21 mouse cellular contexts compared by ENCODE assay signal in the genomic region with DNA sequence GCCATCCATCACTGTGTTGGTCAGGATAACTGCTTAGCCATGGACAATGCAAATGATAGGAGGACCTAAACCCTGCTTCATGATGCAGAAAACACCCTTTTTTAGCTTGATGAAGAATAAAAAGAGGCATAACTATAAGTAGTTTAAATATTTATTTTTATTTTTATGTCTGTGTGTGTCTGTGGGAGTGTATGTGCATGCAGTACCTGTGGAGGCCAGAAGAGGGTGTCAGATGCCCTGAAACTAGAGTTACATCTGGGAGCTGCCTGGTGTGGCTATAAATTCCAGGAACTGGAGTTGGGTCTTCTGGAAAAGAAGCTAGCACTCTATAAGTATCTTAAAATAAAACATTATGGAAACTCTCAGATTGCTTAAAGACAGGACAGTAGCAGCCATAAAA.
DNase-seq lines count a peak whose midpoint lies in the region; ATAC-seq and TF ChIP-seq lines count a peak whose summit lies in the region.
"Had no signal": no experiment of that assay in that cellular context is flagged by ENCODE, and none has a peak within 500 bp of the region (broad histone marks: within the 10 kb centered on the region; RNA-seq: fewer than 3 reads in every experiment).

No protein-coding gene starts in this region.

- H3K27ac ChIP-seq in intestine, postnatal 0 days (ENCODE audit: low read depth, low read length), result no peak overlapping the region
- H3K27ac ChIP-seq in intestine, embryonic 15.5 days, result no peak overlapping the region
- H3K27ac ChIP-seq in liver, adult 2 months (replicated peaks; ENCODE audit: insufficient read depth, low read depth, low read length), result no peak overlapping the region
- H3K27ac ChIP-seq in liver, embryonic 11.5 days (ENCODE audit: low read depth, low read length), result no peak overlapping the region
- H3K27ac ChIP-seq: embryonic facial prominence, embryonic 13.5 days; forebrain, embryonic 12.5 days; heart, embryonic 15.5 days; hindbrain, embryonic 14.5 days had no signal

- TF ChIP-seq POLR2A in liver, adult 2 months (IDR thresholded peaks at IDR 0.05; ENCODE audit: extremely low read depth, insufficient read depth, low read length), result no peak

- no peaks in the 10 kb centered on the region for H3K36me3 ChIP-seq in intestine, postnatal 0 days (ENCODE audit: control insufficient read depth, insufficient read depth)
- H3K36me3 ChIP-seq in intestine, embryonic 15.5 days, result no peaks in the 10 kb centered on the region
- no peaks in the 10 kb centered on the region for H3K36me3 ChIP-seq in liver, adult 2 months (ENCODE audit: control insufficient read depth, insufficient read depth, low read length)
- H3K36me3 ChIP-seq in liver, embryonic 11.5 days (ENCODE audit: control insufficient read depth, insufficient read depth, low read length), result no peaks in the 10 kb centered on the region
- H3K36me3 ChIP-seq: embryonic facial prominence, embryonic 13.5 days; forebrain, embryonic 12.5 days; G1E; heart, embryonic 15.5 days had no signal

- in situ Hi-C loops in Patski (cut with MboI; ENCODE audit: low pct_unique_long_range_greater_than_20kb), result no loop called here

- H3K9me3 ChIP-seq in intestine, postnatal 0 days (ENCODE audit: control insufficient read depth), result no peaks in the 10 kb centered on the region
- H3K9me3 ChIP-seq in intestine, embryonic 15.5 days, result no peaks in the 10 kb centered on the region
- peaks cover 2% of the 10 kb centered on the region; the same call in 1 of the 2 replicates for H3K9me3 ChIP-seq in liver, embryonic 11.5 days (ENCODE audit: control insufficient read depth, low read length)
- H3K9me3 ChIP-seq: embryonic facial prominence, embryonic 13.5 days; forebrain, embryonic 12.5 days; heart, embryonic 15.5 days had no signal

- H3K4me2 ChIP-seq in intestine, postnatal 0 days (replicated peaks; ENCODE audit: low read depth), result no peak overlapping the region
- no peak overlapping the region for H3K4me2 ChIP-seq in intestine, embryonic 15.5 days (replicated peaks)
- no peak overlapping the region for H3K4me2 ChIP-seq in liver, embryonic 11.5 days
- H3K4me2 ChIP-seq: embryonic facial prominence, embryonic 13.5 days; forebrain, embryonic 12.5 days; heart, embryonic 11.5 days; heart, embryonic 15.5 days; hindbrain, embryonic 14.5 days had no signal

- no peaks in the 10 kb centered on the region for H3K27me3 ChIP-seq in intestine, postnatal 0 days (replicated peaks; ENCODE audit: control insufficient read depth, insufficient read depth, low read length)
- H3K27me3 ChIP-seq in intestine, embryonic 15.5 days (replicated peaks), result no peaks in the 10 kb centered on the region
- no peaks in the 10 kb centered on the region for H3K27me3 ChIP-seq in liver, adult 2 months (ENCODE audit: control insufficient read depth, insufficient read depth, low read length)
- H3K27me3 ChIP-seq in liver, embryonic 11.5 days (replicated peaks; ENCODE audit: control insufficient read depth, insufficient read depth, low read length), result no peaks in the 10 kb centered on the region
- H3K27me3 ChIP-seq in Patski, result peaks cover 4% of the 10 kb centered on the region
- H3K27me3 ChIP-seq: embryonic facial prominence, embryonic 13.5 days; forebrain, embryonic 12.5 days; heart, embryonic 15.5 days had no signal

- no peak overlapping the region for H3K4me3 ChIP-seq in intestine, postnatal 0 days (ENCODE audit: low read depth, low read length)
- H3K4me3 ChIP-seq in intestine, embryonic 15.5 days (replicated peaks), result no peak overlapping the region
- no peak overlapping the region for H3K4me3 ChIP-seq in liver, adult 2 months (ENCODE audit: insufficient read depth, low read depth, low read length)
- H3K4me3 ChIP-seq in liver, embryonic 11.5 days (ENCODE audit: low read depth, low read length), result no peak overlapping the region
- H3K4me3 ChIP-seq: embryonic facial prominence, embryonic 13.5 days; forebrain, embryonic 12.5 days; heart, embryonic 15.5 days had no signal

- no peaks in the 10 kb centered on the region for H3K4me1 ChIP-seq in intestine, postnatal 0 days (replicated peaks; ENCODE audit: control insufficient read depth, insufficient read depth, low read length)
- H3K4me1 ChIP-seq in intestine, embryonic 15.5 days (replicated peaks), result no peaks in the 10 kb centered on the region
- peaks cover 10% of the 10 kb centered on the region for H3K4me1 ChIP-seq in liver, adult 2 months (ENCODE audit: control insufficient read depth, insufficient read depth, low read length)
- H3K4me1 ChIP-seq in liver, embryonic 11.5 days (replicated peaks; ENCODE audit: control insufficient read depth, insufficient read depth, low read length), result no peaks in the 10 kb centered on the region
- H3K4me1 ChIP-seq: forebrain, embryonic 12.5 days; heart, embryonic 15.5 days had no signal

- CTCF ChIA-PET in Patski (lab: Charles Lee), result no interaction called here

- no peak for DNase-seq in liver, adult 2 months (ENCODE audit: extremely low read depth, low read depth, low spot score)
- DNase-seq in liver, embryonic 11.5 days (ENCODE audit: low spot score), result no peak
- no peak for DNase-seq in Patski (ENCODE audit: low read depth, low spot score)
- peak; percentile 27 for DNase-seq in ZHBTc4 (ENCODE audit: low read depth, low spot score)
- DNase-seq in cerebellum, adult 18-20 months, result no peak
- DNase-seq: adrenal gland, adult 2 months; adrenal gland, postnatal 25 days; cerebellum, adult 8-10 months; cerebellum, postnatal 36 days; gastrocnemius, postnatal 36 days; heart, adult 11 months; heart, postnatal 14 days had no signal

- POLR2A ChIA-PET in Patski (lab: Charles Lee), result no interaction called here

- H3K79me2 ChIP-seq in liver, adult 2 months (ENCODE audit: control insufficient read depth, insufficient read depth, low read length), result no peaks in the 10 kb centered on the region

- no peak for ATAC-seq in intestine, postnatal 0 days
- ATAC-seq in intestine, embryonic 15.5 days, result no peak
- no peak for ATAC-seq in liver, embryonic 11.5 days (replicated peaks; ENCODE audit: low FRiP score)
- no peak for ATAC-seq in Patski
- ATAC-seq in frontal cortex, adult (ENCODE audit: low TSS enrichment), result no peak

- TF ChIP-seq CTCF in intestine, postnatal 0 days (IDR thresholded peaks at IDR 0.05; ENCODE audit: low read depth), result peak; percentile 9; the same call in 1 of the 2 replicates
- peak; percentile 18; the same call in 1 of the 2 replicates for TF ChIP-seq CTCF in liver, adult 2 months (IDR thresholded peaks at IDR 0.05; ENCODE audit: low read depth, low read length)
- peak; percentile 42 for TF ChIP-seq CTCF in Patski (IDR thresholded peaks at IDR 0.05)

- H3K9ac ChIP-seq in intestine, postnatal 0 days (ENCODE audit: low read depth, low read length), result no peak overlapping the region
- no peak overlapping the region for H3K9ac ChIP-seq in intestine, embryonic 15.5 days
- H3K9ac ChIP-seq in liver, adult 2 months (ENCODE audit: low read depth, low read length), result no peak overlapping the region
- no peak overlapping the region for H3K9ac ChIP-seq in liver, embryonic 11.5 days (ENCODE audit: low read depth, low read length)
- H3K9ac ChIP-seq: embryonic facial prominence, embryonic 13.5 days; forebrain, embryonic 12.5 days; heart, embryonic 15.5 days; hindbrain, embryonic 14.5 days had no signal
